Mouse (Mus musculus): ENCODE data around the gene Npm1.

- TF ChIP-seq GATA1 (IDR thresholded peaks at IDR 0.05; ENCODE audit: borderline replicate concordance, low read length) (no peak), FLI1 (IDR thresholded peaks at IDR 0.05; ENCODE audit: low read length) (no peak)
Measured at GRCm38 (mm10) chr11:33201626-33202010, 38.6 kb upstream of the Npm1 start.

Measured in megakaryocyte, embryonic 14.5 days (primary cell).